Comparison of ENCODE assay signal across 18 mouse cellular contexts in genomic region chr10:91959734-91960492, GRCm38 (mm10).
"Had no signal": no experiment of that assay in that cellular context is flagged by ENCODE, and none has a peak within 500 bp of the region (broad histone marks: within the 10 kb centered on the region; RNA-seq: fewer than 3 reads in every experiment).

No protein-coding gene starts in this region.

- DNase-seq: kidney, adult 8-10 months; kidney, postnatal 10 days; kidney, postnatal 36 days; layer of hippocampus, postnatal 36 days; liver, postnatal 0 days; lung, embryonic 14.5 days; right cerebral cortex, adult 18-20 months; right cerebral cortex, postnatal 14 days; right cerebral cortex, postnatal 4 days; thymus, postnatal 36 days had no signal

- H3K36me3 ChIP-seq: kidney, embryonic 15.5 days; limb, embryonic 12.5 days; limb, embryonic 15.5 days; midbrain, embryonic 13.5 days had no signal

- H3K27ac ChIP-seq: kidney, embryonic 15.5 days; left cerebral cortex, adult 2 months; limb, embryonic 12.5 days; limb, embryonic 15.5 days; liver, embryonic 14.5 days; macrophage; midbrain, embryonic 13.5 days; stomach, postnatal 0 days had no signal

- H3K4me3 ChIP-seq: kidney, embryonic 15.5 days; left cerebral cortex, adult 2 months; limb, embryonic 12.5 days; limb, embryonic 15.5 days; midbrain, embryonic 13.5 days had no signal

- H3K9ac ChIP-seq: kidney, embryonic 15.5 days; limb, embryonic 12.5 days; limb, embryonic 15.5 days; liver, embryonic 14.5 days; liver, postnatal 0 days; lung, embryonic 14.5 days; midbrain, embryonic 13.5 days had no signal

- H3K27me3 ChIP-seq: kidney, embryonic 15.5 days; limb, embryonic 12.5 days; limb, embryonic 15.5 days; midbrain, embryonic 13.5 days had no signal

- H3K4me1 ChIP-seq: kidney, embryonic 15.5 days; limb, embryonic 12.5 days; limb, embryonic 15.5 days; midbrain, embryonic 13.5 days had no signal
